Mouse (Mus musculus) retina, adult 2 months (tissue): ENCODE data around the gene Runx1.

Experiments
- DNase-seq: peaks from one replicate; pipeline ENCODE4 v3.0.0-alpha.2; 2012; ENCODE audit warnings: low read depth, low spot score

Runx1 gene

GRCm38 (mm10) chr16:92656750-92657149 lies 169.2 kb downstream of the Runx1 start:
- DNase-seq: no peak

GRCm38 (mm10) chr16:92654294-92654950 lies 171.5 kb downstream of the Runx1 start:
- no peak for DNase-seq

GRCm38 (mm10) chr16:92653816-92654215 lies 172.1 kb downstream of the Runx1 start:
- DNase-seq: no peak

GRCm38 (mm10) chr16:92651256-92651655 lies 174.7 kb downstream of the Runx1 start:
- DNase-seq: no peak

- DNase-seq: no peak
Measured at GRCm38 (mm10) chr16:92646153-92646552, 179.8 kb downstream of the Runx1 start.

- DNase-seq: no peak
Measured at GRCm38 (mm10) chr16:92645423-92646115, 180.4 kb downstream of the Runx1 start.

GRCm38 (mm10) chr16:92644718-92645422 lies 181.1 kb downstream of the Runx1 start:
- DNase-seq: no peak

- DNase-seq: no peak
Measured at GRCm38 (mm10) chr16:92644315-92644714, 181.6 kb downstream of the Runx1 start.

GRCm38 (mm10) chr16:92642283-92642682 lies 183.7 kb downstream of the Runx1 start:
- DNase-seq: no peak

- no peak for DNase-seq
Measured at GRCm38 (mm10) chr16:92641053-92641452, 184.9 kb downstream of the Runx1 start.

GRCm38 (mm10) chr16:92639093-92639492 lies 186.9 kb downstream of the Runx1 start:
- DNase-seq: no peak

GRCm38 (mm10) chr16:92637033-92637432 lies 188.9 kb downstream of the Runx1 start:
- DNase-seq: no peak

GRCm38 (mm10) chr16:92632115-92632763 lies 193.7 kb downstream of the Runx1 start:
- no peak for DNase-seq

- no peak for DNase-seq
Measured at GRCm38 (mm10) chr16:92631637-92632036, 194.3 kb downstream of the Runx1 start.

- DNase-seq: no peak
Measured at GRCm38 (mm10) chr16:92630950-92631349, 195.0 kb downstream of the Runx1 start.

- no peak for DNase-seq
Measured at GRCm38 (mm10) chr16:92629829-92630228, 196.1 kb downstream of the Runx1 start.

GRCm38 (mm10) chr16:92627262-92627661 lies 198.7 kb downstream of the Runx1 start:
- DNase-seq: no peak

- DNase-seq: no peak
Measured at GRCm38 (mm10) chr16:92623953-92624352, 202.0 kb downstream of the Runx1 start.

GRCm38 (mm10) chr16:92621859-92622258 lies 204.1 kb downstream of the Runx1 start:
- DNase-seq: no peak

GRCm38 (mm10) chr16:92620841-92621518 lies 205.0 kb downstream of the Runx1 start:
- DNase-seq: no peak

- DNase-seq: no peak
Measured at GRCm38 (mm10) chr16:92616839-92617238, 209.1 kb downstream of the Runx1 start.
